Mouse (Mus musculus) erythroblast, embryonic 14.5 days (primary cell): ENCODE measurements around the gene Arhgap31.

ENCODE experiments used
- GATA1 ChIP-seq: IDR thresholded peaks from 2 replicates; pipeline ENCODE4 v1.6.1; 2012; ENCODE audit warnings: low read length, inconsistent platforms, mixed read lengths
- TAL1 ChIP-seq: IDR thresholded peaks from 3 replicates; pipeline ENCODE4 v1.6.1; 2012; ENCODE audit warnings: low read length, inconsistent platforms, mixed read lengths

DNA sequence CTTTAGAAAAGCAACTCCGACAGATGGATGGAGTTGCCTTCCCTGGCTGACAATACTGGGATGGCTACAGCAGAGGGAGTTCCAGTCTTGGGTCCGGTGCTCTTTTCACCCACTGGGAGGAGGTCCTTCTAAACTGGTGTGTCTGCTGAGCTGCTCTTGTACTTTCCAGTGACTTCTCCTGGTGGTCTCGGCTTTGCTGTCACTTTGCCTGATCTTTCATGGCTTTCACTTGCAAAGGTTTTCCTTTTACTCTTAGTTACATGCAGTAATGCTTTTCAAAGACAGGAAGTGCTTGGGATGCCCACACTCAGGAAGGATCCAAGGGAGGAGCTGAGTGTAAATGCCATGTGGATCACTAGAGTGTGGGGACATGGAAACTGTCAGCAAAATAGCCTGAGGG, 121.6 kb downstream of the Arhgap31 start:
- TF ChIP-seq TAL1 (no peak), GATA1 (no peak)
